Mouse (Mus musculus) stomach, postnatal 0 days (tissue): Measurements from ENCODE around the gene Aldh5a1.

ENCODE experiments used
- CTCF ChIP-seq: IDR thresholded peaks from 2 replicates; pipeline ENCODE4 v1.5.1; 2016; ENCODE audit warnings: antibody characterized with exemption, low read depth, mild to moderate bottlenecking, moderate library complexity
- EP300 ChIP-seq: optimal IDR thresholded peaks from 2 replicates; pipeline ENCODE3; 2016; ENCODE audit warnings: antibody characterized with exemption

GRCm38 (mm10) chr13:24981031-24981430 lies 43.6 kb upstream of the Aldh5a1 start:
- TF ChIP-seq CTCF (no peak), EP300 (no peak)
